14 mouse cellular contexts compared by ENCODE assay signal in the genomic region with DNA sequence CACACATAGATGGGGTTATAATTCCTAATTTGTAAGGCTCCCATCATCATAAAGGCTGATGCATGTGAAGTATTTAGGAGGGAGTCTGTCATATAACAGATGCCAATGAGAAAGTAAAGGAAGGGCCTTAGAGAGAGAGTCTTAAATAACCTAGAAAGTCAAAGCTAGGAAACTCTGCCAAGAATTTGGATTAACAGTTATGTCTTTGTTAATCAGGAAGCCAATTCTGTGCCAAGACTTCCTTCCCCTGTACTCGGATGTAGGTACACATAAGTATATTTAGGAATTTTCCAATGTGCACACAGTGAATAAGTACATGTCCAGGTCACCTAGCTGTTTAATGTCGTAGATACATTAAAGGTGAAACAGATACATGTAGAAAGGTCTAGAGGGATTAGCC. TPM values are rescaled to one million over a fixed set of nuclear protein-coding genes. Genes with fewer than 3 reads are reported as not detected.
DNase-seq lines count a peak whose midpoint lies in the region; ATAC-seq and TF ChIP-seq lines count a peak whose summit lies in the region.
"Had no signal": no experiment of that assay in that cellular context is flagged by ENCODE, and none has a peak within 500 bp of the region (broad histone marks: within the 10 kb centered on the region; RNA-seq: fewer than 3 reads in every experiment).

No protein-coding gene starts in this region.

- no peak for TF ChIP-seq POLR2A in liver, adult 2 months (IDR thresholded peaks at IDR 0.05; ENCODE audit: extremely low read depth, insufficient read depth, low read length)

- intact Hi-C loops in heart, postnatal 25 days (cut with DNase I), result no loop called here

- H3K4me2 ChIP-seq in heart, embryonic 16.5 days (ENCODE audit: low read depth, low read length), result no peak overlapping the region
- H3K4me2 ChIP-seq in neural tube, embryonic 13.5 days, result peak overlapping the region; percentile 59; the same call in 1 of the 2 replicates
- H3K4me2 ChIP-seq: embryonic facial prominence, embryonic 13.5 days had no signal

- no peak overlapping the region for H3K9ac ChIP-seq in heart, embryonic 16.5 days (ENCODE audit: low read length)
- H3K9ac ChIP-seq in liver, adult 2 months (ENCODE audit: low read depth, low read length), result no peak overlapping the region
- H3K9ac ChIP-seq in neural tube, embryonic 13.5 days, result no peak overlapping the region
- H3K9ac ChIP-seq: embryonic facial prominence, embryonic 13.5 days had no signal

- H3K36me3 ChIP-seq in heart, embryonic 16.5 days (ENCODE audit: control insufficient read depth, insufficient read depth), result no peaks in the 10 kb centered on the region
- peaks cover 21% of the 10 kb centered on the region for H3K36me3 ChIP-seq in liver, adult 2 months (ENCODE audit: control insufficient read depth, insufficient read depth, low read length)
- H3K36me3 ChIP-seq in neural tube, embryonic 13.5 days, result peaks cover 10% of the 10 kb centered on the region
- H3K36me3 ChIP-seq: embryonic facial prominence, embryonic 13.5 days; G1E had no signal

- peaks cover 50% of the 10 kb centered on the region for H3K4me1 ChIP-seq in heart, embryonic 16.5 days (ENCODE audit: control insufficient read depth, insufficient read depth, low read length)
- H3K4me1 ChIP-seq in liver, adult 2 months (ENCODE audit: control insufficient read depth, insufficient read depth, low read length), result peaks cover 52% of the 10 kb centered on the region
- H3K4me1 ChIP-seq in neural tube, embryonic 13.5 days (replicated peaks), result peaks cover 63% of the 10 kb centered on the region

- no peak overlapping the region for H3K4me3 ChIP-seq in heart, embryonic 16.5 days (ENCODE audit: low read length)
- no peak overlapping the region for H3K4me3 ChIP-seq in liver, adult 2 months (ENCODE audit: insufficient read depth, low read depth, low read length)
- no peak overlapping the region for H3K4me3 ChIP-seq in neural tube, embryonic 13.5 days
- H3K4me3 ChIP-seq: embryonic facial prominence, embryonic 13.5 days had no signal

- no peaks in the 10 kb centered on the region for H3K9me3 ChIP-seq in heart, embryonic 16.5 days (replicated peaks; ENCODE audit: control insufficient read depth, low read length)
- no peaks in the 10 kb centered on the region for H3K9me3 ChIP-seq in neural tube, embryonic 13.5 days
- H3K9me3 ChIP-seq: embryonic facial prominence, embryonic 13.5 days had no signal

- TF ChIP-seq CTCF in liver, adult 2 months (IDR thresholded peaks at IDR 0.05; ENCODE audit: low read depth, low read length), result no peak

- DNase-seq in heart, postnatal 25 days (ENCODE audit: low spot score), result no peak
- peak; percentile 51 for DNase-seq in liver, adult 2 months (ENCODE audit: extremely low read depth, low read depth, low spot score)
- no peak for DNase-seq in liver
- DNase-seq in neural tube, embryonic 10.5 days (ENCODE audit: extremely low spot score, low spot score), result no peak
- DNase-seq in spleen, postnatal 10 days (ENCODE audit: low spot score in 2 of 2), result no peak
- DNase-seq: cerebellum, adult 9-10 months; thymus, postnatal 25 days had no signal

- 45% methylated on average over 2 of the region's 2 CpGs for WGBS in heart, embryonic 16.5 days
- WGBS in liver, adult 2 months, result 29% methylated on average over 2 of the region's 2 CpGs
- WGBS in neural tube, embryonic 13.5 days, result 78% methylated on average over 2 of the region's 2 CpGs

- ATAC-seq in heart, embryonic 16.5 days (replicated peaks; ENCODE audit: extremely low read depth, insufficient read depth, low FRiP score), result no peak
- ATAC-seq in neural tube, embryonic 13.5 days (ENCODE audit: low read depth), result no peak
- ATAC-seq: hindbrain, postnatal 0 days had no signal

- H3K79me2 ChIP-seq in liver, adult 2 months (ENCODE audit: control insufficient read depth, insufficient read depth, low read length), result peaks cover 24% of the 10 kb centered on the region; the same call in 1 of the 2 replicates

- H3K27ac ChIP-seq in heart, embryonic 16.5 days (ENCODE audit: low read length), result peak overlapping the region; percentile 72
- H3K27ac ChIP-seq in liver, adult 2 months (replicated peaks; ENCODE audit: insufficient read depth, low read depth, low read length), result peak overlapping the region; percentile 96
- H3K27ac ChIP-seq in neural tube, embryonic 13.5 days (replicated peaks), result peak overlapping the region; percentile 20; the same call in 1 of the 2 replicates
- H3K27ac ChIP-seq: embryonic facial prominence, embryonic 13.5 days; hindbrain, postnatal 0 days had no signal

- H3K27me3 ChIP-seq in heart, embryonic 16.5 days (ENCODE audit: control insufficient read depth, insufficient read depth, low read length), result no peaks in the 10 kb centered on the region; the same call in 1 of the 2 replicates
- no peaks in the 10 kb centered on the region for H3K27me3 ChIP-seq in liver, adult 2 months (ENCODE audit: control insufficient read depth, insufficient read depth, low read length)
- H3K27me3 ChIP-seq in neural tube, embryonic 13.5 days, result no peaks in the 10 kb centered on the region

RNA-seq across cellular contexts. Expression of a gene that starts 3.5 kb away (rescaled TPM):
- polyA plus RNA-seq in heart, embryonic 16.5 days (2015; fragmentation: Nextera tagmentation; extraction: Ambion mirVana), result 7.1 and 11.4 TPM in 2 replicates
- total RNA-seq in heart, postnatal 25 days (2021), result 1 to 10 TPM; 4.9 to 6.2 TPM
- total RNA-seq in liver, adult 2 months (2014; rRNA removed), result 11.3 and 16.9 TPM in 2 replicates
- 14.2 and 25.2 TPM in 2 replicates for polyA plus RNA-seq in liver, adult 2 months (2012; rRNA removed)
- 2.4 and 3.9 TPM in 2 replicates for polyA plus RNA-seq in neural tube, embryonic 13.5 days (2015; fragmentation: Nextera tagmentation; extraction: Ambion mirVana)
- polyA plus RNA-seq: G1E had no signal

RNA-seq across cellular contexts. Expression of a gene that starts 4.0 kb away (rescaled TPM):
- 13.6 and 13.8 TPM in 2 replicates for polyA plus RNA-seq in heart, embryonic 16.5 days (2015; fragmentation: Nextera tagmentation; extraction: Ambion mirVana)
- total RNA-seq in heart, postnatal 25 days (2021), result 10 to 100 TPM; 17.5 to 22.0 TPM
- 71.1 and 83.3 TPM in 2 replicates for total RNA-seq in liver, adult 2 months (2014; rRNA removed)
- polyA plus RNA-seq in liver, adult 2 months (2012; rRNA removed), result 53.7 and 61.3 TPM in 2 replicates
- polyA plus RNA-seq in neural tube, embryonic 13.5 days (2015; fragmentation: Nextera tagmentation; extraction: Ambion mirVana), result 30.0 and 34.4 TPM in 2 replicates
- total RNA-seq: megakaryocyte, adult 5-6 weeks; neutrophil, adult 5-6 weeks had no signal
- polyA plus RNA-seq: G1E had no signal

Comparison
In these comparisons a context has a peak if more than half of its experiments do, and no peak if none do; other contexts are left out.
1. H3K27ac ChIP-seq: peak in every context shown above with its lines; median percentile 96 in liver, adult 2 months; 72 in heart, embryonic 16.5 days; 20 in neural tube, embryonic 13.5 days.